Mouse (Mus musculus) R1 (cell line): ENCODE data around the gene Usb1.
"Not testable (repeated sequence)": the region's sequence is repeated elsewhere in the genome, so short reads cannot be mapped to it uniquely, and the experiment has no call there.

Experiments used
- DNase-seq: peaks from one replicate; pipeline ENCODE4 v3.0.0-alpha.2; 2018; ENCODE audit warnings: low read depth, low spot score

The Usb1 gene

DNA sequence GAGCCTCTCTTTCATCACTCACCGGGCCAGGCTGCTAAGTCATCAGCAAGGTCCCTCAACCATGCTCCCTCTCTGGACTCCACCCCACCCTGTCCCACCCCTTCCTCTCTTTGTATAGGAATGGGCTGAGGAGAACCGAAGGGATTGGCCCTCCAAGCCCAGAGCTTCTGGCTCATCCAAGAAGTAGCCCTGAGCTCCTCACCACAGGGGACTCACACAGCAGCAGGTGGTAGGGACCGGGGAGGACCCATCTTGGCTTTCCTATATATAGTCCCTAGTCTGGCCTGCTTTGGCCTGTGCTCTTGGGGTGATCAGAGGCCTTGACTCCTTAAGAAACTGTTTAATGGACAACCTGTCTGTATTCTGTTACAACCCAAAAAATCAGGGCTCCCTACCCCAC, 42.3 kb downstream of the Usb1 start:
- DNase-seq: no peak

DNA sequence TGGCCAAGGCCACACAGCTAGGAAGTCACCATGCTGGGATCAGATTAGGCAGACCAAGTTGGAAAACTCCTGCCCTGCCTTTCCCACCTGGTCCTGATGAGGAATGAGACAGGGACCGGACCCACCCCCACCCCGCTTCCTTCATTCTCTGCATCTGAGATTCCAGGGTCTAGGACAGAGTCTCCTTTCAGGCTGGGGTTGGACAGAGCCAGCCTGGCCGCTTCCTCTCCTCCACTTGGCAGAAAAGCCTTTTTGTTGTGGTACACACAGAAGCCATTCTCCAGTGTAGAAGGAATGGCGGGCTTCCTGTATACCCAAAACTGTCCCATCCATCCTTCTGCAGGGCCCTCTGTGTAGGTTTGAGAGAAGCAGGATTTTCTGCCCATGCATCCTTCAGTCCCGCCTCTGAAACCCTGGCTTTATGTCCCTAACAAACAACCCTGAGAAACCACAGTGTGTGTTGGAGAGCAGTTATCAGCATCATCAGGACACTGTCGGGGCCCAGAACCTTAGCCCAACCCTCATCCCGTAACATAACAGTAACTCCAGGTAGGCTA, 43.4 kb downstream of the Usb1 start:
- DNase-seq: no peak

DNA sequence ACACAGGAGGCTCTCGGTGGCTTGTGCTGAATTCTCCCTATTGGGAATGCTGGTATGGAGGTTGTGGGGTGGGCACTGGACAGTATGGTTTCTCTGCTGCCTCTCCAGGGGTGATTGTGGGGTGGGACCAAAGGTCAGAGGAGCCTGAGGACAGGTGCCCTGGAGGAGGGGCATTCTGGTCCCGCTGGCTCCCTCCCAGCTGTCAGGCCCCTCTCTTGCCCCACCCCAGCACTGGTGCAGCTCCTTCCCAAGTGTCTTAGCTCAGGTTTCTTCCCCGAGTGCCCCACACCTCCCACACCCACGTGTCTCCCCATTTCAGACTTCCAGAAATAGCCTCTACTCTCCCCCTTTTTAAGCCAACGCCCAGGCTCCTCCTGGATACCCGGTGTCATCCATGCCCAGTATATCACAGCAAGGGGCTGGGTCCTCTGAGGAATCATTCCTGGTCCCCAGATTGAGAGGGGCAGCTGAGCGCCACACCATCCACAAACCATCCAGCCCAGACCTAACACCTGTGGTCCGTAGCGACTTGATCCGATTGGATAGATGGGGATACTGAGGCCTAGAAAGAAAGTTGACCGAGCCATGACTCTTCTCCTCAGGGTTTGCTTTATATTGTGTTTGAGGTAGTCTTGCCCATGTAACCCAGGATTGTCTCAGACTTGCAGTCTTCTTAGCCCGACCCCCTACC, 44.4 kb downstream of the Usb1 start:
- DNase-seq: no peak

DNA sequence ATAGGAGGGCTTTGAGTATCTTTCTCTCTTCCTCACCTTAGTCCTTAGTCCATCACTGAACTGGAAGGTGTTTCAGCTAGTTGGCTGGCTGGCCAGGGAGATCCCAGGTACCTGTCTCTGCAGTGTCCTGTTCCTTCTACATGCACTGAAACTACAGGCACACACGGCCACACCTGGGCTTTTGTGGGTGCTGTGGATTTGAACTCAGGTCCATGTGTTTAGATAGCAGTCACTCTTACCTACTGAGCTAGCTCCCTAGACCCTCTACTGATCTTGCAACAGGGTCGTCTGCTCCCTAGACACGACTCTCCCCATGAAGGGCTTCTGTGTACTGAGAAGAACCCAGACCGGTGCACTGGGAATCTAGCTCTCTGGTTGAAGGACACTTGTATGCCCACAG, 45.0 kb downstream of the Usb1 start:
- DNase-seq: no peak

DNA sequence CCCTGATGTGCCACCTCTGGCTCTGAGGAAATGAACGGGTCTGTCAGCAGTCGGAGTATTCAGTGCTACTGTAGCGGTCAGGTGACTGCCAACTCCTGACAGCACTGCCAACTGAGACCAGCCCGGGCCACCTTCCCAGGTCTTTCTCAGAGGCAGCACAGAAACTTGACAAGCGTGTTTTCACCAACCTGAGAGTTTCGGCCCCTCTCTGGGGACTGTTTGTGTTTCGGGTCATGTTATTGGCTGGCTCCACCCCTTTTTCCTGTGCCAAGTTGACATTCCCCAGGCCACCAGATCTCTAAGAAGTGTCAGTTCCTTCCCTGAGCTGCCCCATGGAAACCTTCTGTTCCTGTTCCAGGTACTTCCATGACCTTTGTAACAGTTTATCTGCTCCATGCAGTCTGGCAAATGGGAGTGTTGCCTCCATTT, 45.8 kb downstream of the Usb1 start:
- no peak for DNase-seq

DNA sequence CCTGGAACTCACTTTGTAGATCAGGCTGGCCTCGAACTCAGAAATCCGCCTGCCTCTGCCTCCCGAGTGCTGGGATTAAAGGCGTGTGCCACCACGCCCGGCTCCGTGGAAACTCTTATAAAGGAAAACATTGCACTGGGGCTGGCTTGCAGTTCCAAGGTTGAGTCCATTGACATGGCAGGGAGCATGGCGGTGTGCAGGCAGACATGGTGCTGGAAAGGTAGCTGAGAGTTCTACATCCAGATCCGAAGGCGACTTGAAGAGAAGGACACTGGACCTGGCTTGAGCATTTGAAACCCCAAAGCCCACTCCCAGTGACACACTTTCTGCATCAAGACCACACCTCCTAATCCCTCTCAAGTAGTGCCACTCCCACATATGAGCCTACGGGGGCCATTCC, 46.8 kb downstream of the Usb1 start:
- DNase-seq: not testable (repeated sequence)

DNA sequence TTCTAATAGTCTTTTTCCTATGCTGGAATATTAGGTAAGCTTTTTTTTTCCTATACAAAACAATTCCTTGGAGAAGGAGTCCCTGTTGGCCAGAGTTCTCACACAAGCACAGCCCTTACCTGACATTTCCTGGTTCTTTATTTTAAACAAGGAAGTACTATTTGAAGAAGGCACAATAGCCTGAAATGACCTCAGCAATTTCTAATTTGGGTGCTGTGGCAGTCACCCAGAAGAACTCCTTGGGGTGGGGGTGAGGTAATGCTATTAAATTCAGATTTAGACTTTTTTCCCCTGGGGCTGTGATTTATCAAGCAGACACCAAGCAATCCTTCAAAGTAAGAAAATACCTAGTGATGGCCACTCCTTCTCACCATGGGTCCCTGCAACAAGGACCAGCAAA, 48.9 kb downstream of the Usb1 start:
- DNase-seq: no peak

DNA sequence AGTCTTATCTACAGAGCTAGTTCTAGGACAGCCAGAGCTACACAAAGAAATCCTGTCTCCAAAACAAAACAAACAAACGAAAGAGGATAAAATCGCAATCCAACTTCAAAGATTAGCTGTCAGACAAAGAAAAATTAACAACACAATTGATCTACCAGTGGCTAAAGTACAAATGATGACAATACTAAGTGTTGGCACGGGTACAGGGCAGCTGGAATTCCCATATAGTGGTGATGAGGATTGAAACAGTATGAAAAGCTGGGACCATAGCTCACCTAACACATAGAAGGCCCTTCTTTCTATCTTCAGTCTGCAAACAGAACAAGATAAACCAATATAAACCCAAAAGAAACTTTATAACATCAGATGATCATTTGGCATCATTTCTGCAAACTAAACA, 49.5 kb downstream of the Usb1 start:
- no peak for DNase-seq

DNA sequence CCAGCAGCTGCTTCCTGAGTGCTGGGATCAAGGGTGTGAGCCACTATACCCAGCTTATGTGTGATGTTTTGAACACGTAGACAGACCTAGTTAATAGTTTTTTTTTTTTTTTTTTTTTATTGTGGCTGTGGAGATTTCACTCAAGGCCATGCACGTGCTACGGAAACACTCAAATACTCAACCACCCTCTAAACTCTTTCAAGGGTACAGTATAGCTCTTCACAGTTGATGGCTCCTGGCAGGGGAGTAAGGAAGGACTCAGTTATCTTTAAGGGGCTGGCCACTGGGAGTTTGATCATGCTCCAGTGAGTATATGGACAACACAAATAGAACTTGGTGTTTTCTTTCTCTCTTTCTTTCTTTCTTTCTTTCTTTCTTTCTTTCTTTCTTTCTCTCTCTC, 52.4 kb downstream of the Usb1 start:
- no peak for DNase-seq

DNA sequence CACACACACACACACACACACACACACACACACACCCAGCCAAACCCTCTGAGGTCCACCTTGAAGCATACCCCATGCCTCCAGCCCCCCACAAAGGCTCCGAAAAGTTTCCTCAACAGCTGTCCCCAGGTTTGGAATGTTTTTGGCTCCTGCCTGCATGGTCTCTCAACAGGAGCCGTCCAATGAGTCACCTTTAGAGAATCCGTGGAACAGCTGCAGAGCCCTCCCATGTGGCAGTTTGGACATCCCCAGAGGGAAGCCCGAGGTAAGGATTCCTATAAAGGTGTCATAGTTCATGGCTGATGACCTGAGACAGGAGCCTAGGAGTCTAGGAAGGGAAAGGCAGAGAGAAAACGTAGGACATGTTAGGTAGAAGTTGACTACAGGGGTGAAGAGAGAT, 54.0 kb downstream of the Usb1 start:
- DNase-seq: no peak

DNA sequence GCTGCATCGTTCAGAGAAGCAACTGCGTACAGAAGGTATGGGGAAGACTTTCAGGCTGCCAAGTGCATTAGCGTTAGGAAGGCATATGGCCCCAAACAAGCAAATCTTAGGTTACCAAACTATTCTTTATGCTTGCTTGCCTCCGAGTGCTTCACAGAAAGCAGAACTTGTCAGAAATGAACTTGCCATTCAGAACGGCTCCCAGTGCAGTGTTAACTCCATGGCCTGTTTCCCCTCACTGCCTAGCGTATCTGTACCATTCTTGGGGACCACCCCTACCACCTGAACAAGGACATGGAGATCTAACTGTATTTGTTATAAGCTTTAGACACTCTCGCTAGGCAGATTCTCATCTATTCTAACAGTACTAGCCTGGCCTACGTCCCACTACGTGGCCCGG, 55.1 kb downstream of the Usb1 start:
- DNase-seq: no peak

DNA sequence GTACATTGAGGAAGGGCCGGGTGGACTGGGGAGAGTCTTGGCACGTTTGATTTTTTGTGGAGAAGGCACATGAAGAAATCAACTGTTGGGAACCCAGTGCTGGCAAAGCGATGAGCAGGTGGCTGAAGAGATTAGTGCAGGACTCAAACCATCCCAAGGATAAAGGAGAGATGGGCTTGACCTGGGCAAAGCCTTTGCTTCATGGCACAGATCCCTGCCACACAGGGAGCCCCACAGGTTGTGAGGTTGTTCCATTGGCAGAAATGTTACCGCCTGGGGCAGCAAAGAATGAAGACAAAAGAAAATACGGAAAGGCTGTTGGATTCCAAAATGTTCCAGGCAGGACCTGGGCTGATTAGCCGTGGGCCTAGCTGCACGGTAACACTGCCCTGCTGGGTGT, 55.9 kb downstream of the Usb1 start:
- DNase-seq: no peak

DNA sequence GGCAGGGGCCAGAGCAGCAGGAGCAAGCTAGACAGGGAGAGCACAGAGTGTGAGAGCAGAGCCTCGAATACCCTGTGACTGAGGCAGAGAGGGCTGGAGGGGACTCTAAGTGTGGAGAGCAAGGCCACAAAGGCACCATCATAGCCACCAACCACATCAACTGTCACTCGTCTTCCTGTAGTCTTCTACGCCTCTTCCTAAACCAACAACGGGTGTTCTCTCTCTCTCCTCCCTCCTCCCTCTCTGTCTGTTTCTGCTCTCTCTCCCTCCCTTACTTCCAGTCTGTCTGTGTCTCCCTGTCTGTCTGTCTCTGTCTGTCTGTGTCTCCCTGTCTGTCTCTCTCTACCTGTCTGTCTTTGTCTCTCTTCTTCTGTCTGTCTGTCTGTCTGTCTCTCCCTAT, 58.2 kb downstream of the Usb1 start:
- DNase-seq: no peak

DNA sequence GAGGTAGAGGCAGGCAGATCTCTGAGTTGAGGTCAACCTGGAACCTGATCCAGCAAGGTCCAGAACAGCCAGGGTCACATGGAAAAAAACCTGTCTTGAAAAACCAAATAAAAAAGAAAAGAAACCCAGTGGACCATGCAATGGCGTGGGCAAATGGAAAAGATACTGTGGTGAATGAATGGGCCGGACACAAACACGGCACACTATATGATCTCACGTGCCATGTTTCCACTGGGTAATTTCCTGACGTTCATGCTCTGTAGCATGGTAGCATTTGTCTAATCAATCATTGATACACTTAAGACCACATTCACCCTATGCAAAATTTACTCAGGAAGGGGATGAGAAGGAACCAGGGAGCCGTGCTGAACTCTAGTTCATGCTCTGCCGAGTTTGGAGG, 59.0 kb downstream of the Usb1 start:
- DNase-seq: no peak

DNA sequence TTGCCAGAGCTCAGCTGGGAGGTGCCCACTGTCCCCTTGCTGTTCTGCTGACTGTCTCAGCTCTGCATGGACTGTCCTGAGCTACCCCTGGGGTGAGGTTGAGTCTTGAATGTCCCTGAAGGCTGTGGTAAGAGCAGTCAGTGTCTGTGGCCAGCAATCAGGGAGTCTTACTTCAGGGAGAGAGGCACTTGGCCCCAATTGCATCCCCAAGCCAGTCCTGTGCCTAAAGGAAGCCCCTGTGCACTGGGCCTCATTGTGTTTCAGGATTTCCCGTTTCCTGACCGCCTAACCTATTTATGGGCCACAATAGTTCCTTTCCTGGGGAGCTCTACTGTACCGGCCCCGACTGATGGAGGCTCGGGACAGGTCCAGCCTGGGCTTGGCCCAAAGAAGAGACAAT, 60.5 kb downstream of the Usb1 start:
- no peak for DNase-seq

DNA sequence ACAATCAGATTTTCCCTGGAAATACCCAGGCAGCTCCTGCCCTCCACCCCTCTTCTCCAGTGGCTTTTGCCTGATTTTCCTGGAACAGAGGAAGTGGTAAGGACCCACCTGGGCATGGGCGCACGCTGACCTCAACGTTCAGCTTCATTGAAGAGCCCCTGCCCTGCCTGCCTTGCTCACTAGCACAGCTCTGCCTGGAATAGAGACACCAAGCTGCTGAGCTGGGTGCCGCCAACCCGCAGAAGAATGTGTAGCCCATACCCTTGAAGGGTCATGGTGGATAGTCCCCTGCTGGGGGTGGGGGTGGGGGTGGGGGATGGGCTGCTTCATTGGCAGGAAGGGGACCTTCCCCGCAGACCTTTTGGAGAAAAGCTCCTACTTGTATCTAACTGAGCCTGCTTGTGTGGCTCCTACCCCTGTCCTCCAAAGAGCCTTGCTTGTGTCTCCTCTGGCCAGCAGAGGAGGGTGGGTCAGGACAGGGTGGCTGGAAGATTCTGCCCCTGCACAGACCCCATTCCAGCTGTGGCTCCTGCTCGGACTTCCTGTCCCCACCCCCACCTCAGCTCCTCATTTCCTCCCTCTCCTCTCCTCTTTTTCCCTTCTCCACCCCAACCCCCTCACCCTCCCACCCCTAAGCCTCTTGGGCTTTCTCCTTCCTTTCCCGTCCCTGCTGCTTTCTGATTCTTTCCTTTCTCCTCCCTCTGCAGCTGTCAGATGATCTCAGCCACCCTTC, 63.3 kb downstream of the Usb1 start:
- peak; percentile 79 for DNase-seq

DNA sequence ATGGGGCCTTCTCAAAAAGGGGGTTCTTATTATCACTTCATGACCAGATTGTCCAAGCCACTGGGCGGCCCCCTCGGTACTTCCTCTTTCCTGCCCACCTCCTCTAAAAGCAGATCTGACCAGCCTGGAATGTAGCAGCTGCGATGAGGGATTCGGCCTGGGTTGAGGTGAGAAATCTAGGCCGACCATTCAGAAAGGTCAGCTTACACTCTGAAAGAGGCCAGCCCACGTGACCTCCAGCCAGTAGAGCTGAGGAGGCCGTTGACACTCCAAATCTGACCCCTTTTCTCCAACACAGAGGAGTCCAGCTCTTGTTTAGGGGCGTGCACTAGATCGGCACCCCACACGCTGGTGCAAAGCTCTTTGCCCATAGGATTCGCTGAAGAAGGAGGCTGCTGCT, 64.7 kb downstream of the Usb1 start:
- no peak for DNase-seq
